Mouse (Mus musculus) thymus, adult 18-20 months (tissue): Measurements from ENCODE around the gene Mbd6.

Experiments
- DNase-seq, 2 experiments: peaks; one replicate each; pipeline ENCODE4 v3.0.0; 2022; ENCODE audit warnings: mixed read lengths in 2 of 2

Mbd6 gene

DNA sequence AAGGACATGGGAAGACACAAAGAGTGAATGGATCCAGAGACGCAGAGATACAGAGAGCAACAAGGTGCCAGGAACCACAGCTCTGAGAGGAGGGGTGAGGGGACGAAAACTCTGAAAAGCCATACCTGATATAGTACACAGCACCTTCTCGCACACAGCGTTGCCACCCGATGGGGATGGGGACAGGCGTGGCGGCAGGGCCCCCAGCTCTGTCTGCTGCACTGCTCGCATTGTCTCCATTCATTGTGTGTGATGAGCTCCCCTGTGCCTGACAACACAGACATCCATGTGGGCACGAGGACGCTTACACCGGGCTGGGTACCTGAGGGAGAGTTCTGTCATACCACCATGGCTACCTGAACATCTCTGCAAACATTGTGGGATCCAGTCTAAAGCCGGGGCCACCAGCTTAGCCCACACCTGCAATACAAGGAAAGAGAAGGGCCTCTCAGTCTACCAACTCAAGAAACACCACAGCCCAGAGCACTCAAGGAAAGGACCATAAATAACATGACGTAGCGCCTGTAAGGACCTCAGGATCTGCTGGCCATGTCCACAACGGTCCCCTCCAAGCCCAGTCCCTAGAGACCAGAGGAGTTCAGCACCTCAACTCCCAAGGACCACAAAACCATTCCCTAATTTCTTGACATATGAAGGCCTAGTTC is 1.4 kb downstream of the Mbd6 start:
- DNase-seq: no peak

DNA sequence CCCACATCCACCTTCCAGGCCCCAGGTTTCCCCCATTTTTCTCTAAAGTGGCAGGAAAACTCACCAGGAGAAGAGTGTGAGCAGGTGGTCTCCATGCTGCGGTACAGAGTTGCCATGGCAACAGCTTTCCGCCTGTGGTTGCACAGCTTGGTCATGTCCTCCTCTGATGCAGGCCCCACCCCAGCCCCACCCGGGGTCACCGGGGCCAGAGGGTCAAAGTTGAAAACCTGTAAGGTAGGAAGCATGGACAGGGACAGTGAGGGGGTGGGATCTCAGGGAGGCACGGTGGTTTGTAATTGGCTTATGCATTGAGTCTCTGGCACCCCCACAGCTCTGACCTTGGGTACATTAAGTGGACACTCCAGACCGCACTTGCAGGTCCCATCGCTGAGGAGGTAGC is 2.1 kb downstream of the Mbd6 start:
- no peak for DNase-seq

DNA sequence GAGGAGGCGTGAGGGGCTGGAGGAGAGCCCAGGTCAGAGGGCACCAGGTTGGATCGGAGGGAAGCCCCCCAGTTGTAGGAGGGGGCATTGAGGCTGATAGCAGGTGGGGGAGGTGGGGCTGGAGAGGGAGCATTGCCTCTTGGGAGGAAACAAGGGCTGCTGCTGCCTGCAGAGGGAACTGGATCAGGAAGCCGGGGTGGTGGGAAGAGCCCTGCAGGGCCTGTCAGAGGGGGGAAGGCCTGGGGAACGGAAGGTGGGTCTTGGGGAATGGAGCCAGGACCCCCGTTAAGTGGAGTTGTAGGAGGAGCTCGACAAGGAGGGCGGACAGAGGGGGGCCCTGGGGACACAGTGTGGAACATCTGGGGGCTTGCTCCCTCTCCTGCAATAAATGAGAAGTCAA is 2.6 kb downstream of the Mbd6 start:
- no peak for DNase-seq

DNA sequence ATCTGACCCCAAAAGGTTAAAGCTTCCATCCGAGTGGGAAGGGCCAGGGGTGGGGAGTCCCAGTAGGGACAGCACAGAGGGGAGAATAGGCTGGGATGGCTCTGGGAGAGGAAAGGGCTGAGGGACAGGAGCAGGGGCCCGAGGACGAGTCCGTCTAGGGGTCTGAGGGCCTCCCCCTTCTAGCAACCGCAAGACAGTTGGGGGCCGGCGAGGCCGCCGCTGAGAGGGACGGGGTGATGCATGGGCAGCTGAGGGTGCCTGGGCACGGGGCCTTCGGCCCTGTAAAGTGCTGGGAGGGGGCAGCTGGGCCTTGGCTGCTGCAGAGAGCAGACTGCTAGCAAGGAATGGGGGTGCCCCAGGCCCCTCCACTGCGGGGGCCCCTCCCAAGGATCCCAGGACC is 3.2 kb downstream of the Mbd6 start:
- no peak for DNase-seq

DNA sequence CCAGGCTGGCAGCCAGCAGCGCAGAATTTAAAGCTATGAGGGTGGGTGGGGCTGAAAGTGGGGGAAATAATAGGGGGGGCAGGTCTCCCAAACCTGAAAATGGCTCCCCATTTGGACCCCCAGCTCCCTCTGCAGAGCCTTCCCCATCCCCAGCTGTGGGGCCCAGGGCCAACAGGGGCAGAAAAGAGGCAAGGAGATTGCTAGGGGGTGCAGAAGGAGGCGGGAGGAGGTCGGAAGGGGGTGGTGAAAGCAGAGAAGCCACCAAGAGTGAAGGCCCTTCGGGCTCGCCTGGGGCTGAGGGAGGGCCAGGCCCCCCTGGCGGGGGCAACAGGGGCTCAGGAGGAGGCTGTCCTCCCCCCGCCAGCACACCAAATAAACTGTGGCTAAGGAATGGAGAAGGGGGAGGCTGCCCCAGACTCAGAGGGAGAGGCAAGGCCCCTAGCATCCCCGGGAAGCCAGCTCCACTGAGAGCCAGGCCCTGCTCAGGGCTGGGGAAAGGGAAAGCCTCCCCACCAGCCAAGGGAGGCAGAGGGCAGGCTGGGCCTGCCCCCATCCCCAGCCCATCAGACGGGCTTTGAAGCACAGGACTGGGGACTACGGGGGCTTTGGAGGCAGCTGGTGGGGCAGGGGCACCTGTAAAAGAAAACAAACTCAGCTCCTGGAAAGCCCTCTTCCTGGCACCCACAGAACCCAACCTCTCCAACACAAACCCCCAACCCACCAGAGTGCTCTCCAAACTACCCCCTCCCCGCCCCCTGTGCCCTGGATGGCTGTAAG is 3.9 kb downstream of the Mbd6 start:
- DNase-seq: no peak

DNA sequence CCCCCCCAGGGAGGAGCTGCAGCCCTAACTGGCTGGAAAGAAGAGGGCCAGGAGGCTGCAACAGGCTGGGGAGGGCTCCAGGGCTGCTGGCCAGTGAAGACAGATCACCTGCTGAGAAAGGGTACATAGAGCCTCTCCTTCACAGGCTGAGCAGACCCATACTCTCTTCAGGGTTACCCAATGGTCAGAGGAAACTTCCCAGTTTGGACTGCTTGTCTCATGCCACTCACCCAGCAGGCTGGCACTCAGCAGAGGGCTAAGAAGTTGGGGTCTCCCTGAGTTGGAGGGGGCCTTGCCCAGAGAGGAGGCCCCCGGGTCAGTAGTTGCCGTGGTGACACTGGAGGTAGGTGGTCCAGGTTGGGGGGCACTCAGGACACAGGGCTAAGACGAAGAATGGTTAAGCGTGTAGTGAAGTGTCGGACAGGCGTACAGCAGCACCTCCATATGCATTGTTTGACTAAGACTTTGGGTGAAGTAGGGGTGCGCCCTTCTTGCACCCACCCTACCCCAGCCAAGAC is 4.7 kb downstream of the Mbd6 start:
- no peak for DNase-seq

DNA sequence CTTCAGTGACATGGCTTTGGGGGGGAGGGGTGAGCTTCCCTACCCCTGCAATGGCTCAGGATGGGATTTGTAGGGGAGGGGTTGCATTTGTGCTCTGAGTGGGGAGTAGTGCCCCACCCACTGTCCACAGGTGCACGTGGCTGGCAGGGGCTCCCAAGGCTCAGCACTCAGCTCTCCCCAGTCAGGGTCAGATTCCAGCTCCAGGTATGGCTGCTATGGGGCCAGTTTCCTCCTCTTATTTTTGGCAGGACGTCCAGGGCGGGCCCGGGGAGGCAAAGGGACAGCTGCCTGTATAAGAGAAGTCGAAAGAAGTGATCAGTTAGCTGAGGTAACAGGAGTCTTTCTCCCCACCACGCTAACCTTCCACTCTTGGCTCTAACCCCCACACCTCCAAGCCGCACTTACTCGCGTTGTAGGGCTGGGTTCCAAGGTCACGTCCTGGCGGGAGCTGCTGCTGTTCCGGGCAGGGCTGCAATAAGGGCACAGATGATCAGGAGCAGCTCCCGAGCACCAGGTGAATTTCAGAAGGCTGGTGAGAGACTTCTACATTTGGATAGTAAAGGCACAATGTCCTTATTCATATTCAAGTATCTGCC is 6.1 kb downstream of the Mbd6 start:
- DNase-seq: no peak

DNA sequence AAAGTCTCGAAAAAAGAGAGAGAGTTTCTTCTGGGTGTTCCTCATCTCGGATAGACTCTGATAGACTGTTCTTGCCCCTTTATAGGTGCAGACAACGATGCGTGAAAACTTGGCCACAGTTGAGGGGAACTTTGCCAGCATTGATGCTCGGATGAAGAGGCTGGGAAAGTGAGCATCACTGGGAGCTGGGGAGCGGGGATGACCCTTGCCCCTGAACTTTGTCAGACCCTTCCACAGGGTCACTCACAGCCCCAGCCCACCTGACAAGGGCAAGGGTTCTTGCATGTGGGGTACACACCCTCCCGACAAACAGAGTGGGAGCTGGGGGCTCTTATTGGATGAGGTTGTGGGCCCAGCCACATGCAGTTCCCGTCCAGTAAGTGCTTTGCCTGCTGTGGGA is 7.5 kb downstream of the Mbd6 start:
- no peak for DNase-seq

DNA sequence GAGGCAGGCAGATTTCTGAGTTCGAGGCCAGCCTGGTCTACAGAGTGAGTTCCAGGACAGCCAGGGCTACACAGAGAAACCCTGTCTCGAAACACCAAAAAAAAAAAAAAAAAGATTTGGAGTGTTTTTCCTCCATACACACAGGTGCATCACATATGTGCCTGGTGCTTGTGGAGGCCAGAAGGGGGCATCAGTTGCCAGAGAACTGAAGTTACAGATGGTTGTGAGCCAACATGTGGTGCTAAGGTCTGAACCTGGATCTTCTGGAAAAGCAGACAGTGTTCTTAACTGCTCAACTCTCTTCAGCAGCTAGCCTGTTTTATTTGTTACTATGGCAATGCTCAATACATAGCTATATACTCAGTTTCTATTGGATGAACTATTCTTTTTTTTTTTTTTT is 9.1 kb downstream of the Mbd6 start:
- DNase-seq: no peak

DNA sequence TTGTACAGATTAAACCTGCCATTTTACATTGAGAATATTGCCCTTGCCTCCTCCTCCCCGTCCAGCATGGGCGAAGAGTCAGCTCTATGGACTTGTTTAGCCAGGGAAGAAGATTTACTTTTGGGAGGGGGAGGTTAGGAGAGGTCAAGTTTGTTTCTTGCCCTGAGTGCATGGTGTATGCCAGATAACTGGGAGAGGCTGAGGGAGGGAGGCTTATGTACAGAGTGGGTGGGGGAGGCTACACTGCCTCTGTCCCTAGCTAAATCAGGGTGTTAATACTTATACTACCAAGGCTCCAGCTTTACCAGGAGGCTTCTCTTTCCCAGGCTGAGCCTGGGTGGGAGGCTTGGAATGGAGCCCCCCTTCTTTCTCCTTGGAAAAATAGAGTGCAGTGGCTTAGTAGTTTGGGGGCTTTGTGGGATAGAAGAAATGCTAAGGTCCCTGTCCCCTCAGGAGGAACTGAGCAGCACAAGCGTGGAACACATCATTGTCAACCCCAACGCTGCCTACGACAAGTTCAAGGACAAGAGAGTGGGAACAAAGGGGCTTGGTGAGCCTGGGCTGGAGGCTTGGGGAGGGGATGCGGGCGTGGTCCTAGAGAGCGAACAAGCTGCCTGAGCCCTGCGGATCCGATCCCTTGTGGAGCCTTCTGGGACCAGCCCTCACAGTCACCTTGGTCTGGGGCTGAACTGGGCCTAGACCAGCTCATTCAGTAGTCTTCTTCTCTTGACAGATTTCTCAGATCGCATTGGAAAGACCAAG is 14.4 kb downstream of the Mbd6 start:
- DNase-seq: no peak

DNA sequence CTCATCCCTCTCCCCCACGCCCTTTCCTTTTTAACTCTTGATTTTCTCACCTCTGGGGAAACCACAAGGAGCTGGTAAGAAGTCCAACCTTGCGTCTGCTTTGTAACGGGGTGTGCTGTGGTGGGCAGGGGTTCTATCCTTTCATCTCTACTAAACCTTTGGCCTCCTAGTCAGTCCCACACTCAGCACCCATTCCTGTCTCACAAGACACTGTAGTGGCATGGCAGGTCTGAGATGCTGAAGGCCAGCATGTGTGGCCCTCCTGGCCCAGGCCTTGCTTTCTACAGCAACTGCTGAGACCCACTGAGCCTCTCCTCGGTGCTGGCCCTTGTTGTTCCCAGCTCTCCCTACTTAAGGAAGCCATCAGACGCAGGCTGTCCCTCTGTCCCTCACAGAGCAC is 16.4 kb downstream of the Mbd6 start:
- DNase-seq: no peak

DNA sequence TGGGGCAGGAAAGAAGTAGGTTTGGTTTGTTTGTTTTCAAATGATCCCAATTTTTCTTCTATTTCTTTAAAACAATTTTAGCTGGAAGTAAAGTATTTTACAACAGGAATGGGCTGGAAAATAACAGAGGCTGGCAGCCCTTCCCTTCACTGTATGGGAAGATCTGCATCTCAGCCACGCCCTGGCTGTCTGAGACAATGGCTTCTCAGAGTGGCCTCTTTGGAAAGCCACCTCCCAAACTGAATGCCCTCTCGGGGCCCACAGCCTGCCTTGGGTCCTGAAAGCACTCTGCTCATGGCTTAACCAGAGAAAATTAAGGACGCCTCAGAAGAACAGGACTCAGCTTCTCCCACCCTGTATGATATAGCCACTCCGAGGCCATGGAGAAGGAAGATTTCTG is 18.9 kb downstream of the Mbd6 start:
- DNase-seq: no peak

DNA sequence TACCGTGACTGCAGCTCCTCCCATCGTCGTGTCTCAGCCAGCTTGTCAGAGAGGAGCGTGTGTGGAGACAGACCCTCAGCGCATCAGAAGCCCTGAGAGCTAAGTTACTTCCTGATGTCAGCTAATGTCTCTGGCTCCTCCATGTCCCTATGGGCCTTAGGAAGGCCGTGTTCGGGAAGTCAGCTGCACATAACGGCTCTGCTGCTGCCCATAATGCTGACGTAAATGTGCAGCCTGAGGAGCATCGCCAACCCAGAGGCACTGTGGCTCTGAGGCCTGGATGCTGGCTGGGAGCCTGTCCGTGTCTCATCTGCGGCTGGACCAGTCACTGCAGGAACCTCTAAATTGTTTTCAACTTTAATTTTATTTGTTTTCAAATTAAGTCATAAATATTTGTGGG is 19.8 kb downstream of the Mbd6 start:
- no peak for DNase-seq

DNA sequence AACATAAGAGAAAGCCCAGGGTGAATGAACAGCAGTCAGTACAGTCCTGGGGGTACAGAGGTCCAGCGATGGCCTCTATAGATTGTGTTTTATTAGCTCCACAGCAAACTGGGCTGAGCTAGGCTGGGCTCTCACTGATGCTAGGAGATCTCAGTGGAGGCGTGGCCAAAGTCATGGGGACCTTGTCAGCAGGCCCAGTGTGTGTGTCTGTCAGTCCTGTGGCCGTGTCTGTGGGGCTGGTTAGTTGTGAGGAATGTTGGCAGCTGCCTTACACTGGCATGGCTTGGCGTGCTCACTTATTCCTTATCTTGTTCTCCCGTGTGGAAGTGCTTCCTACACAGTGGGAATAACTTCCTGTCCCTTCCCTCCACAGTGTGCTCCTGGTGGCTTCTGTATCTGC is 20.4 kb downstream of the Mbd6 start:
- no peak for DNase-seq

DNA sequence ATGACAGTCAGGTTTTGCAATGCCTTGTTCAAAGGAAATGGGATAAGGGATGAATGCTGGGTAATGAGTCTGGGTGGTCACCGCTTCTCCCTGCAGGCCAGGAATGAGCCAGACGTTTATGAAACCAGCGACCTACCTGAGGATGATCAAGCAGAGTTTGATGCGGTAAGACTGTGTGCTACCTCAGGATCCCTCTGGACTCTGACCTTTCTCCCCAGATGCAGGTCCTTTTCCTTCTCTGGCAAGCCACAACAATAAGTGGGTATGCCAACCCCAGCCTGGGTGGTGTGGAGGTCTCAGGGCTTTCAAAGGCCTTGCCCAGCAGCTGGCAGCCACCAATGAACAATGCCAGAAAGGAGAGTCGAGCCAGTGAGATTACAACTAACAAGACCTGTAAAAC is 21.5 kb downstream of the Mbd6 start:
- DNase-seq: no peak

DNA sequence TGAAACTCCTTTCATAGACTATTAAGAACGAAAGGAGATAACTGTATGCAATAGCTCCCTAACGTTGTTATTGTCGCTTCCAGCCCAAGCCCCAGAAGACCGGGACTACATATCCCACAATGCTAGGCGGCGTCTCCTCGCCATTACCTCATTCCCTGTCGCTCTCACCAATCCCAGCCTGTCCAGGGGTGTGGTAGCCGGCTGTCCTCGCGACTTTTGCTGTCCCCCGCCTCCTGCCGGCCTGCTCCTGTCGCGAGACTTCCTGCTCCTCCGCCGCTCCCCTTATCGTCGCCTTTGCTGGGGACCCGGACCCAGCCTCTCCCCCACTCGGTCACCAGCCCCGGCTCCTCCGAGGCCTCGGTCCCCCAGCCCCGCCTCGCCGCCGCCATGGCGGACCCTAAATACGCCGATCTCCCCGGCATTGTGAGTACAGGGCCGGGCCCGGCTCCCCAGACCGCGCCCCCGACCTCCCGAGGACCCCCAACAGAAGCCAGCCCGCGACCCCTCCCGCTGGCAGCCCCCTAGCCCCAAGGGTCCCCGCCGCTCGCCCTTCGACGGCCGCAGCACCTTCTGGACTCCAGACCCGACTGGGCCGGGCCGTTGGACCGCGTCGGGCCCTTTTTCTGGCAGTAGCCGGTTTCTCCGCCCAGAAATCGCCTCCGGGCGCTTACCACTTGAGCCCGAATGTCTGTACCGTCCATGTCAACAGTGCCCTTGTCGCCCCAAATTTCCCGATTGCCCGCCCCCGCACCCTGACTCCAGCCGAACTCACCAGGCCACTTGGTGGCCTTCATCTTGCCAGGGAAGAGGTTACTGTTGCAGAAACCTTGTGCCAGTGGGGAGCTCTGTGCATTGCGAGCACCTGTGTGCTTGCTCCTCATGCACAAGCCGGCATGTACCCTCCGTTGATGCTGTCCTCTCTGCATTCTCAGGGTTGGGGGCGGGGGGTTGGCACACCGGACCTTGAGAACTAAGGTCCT is 22.4 kb downstream of the Mbd6 start, which contains the start of gene Dctn2:
Gene Dctn2 (plus strand): TSS at position 257 of the 980 bp plus-strand sequence.
- peak; percentile 84 to 88 for DNase-seq

DNA sequence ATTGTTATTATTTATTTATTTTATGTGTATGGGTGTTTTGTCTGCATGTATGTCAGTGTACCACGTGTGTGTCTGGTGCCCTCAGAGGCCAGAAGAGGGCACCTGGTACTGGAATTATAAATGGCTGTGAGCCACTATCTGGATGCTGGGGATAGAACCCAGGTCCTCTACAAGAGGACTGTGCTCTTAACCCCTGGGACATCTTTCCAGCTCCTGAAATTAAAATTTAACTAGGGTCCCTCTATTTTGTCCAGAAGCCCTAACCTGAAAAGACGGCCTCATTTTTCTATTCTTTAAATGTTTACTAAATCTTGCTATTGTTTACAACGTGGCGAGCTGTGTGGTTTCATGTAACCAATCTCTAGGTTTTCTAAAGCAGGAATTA is 23.1 kb downstream of the Mbd6 start:
- DNase-seq: no peak

DNA sequence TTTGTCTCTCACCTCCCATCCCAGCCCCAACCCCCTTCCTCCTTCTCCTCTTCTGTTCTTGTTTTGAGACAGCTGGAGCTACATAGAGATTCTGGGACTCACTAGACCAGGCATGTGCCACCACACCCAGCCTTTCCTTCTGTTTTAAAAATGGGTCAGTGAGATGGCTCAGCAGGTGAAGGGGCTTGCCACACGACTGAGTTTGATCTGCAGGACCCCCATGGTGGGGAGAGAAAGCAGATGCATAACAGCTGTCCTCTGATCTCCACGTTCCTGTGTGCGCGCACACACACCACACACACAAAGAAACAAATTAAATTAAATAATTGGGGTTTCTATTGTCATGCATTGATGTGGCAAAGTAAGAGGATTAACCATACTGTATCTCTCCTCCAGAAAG is 23.8 kb downstream of the Mbd6 start:
- no peak for DNase-seq

DNA sequence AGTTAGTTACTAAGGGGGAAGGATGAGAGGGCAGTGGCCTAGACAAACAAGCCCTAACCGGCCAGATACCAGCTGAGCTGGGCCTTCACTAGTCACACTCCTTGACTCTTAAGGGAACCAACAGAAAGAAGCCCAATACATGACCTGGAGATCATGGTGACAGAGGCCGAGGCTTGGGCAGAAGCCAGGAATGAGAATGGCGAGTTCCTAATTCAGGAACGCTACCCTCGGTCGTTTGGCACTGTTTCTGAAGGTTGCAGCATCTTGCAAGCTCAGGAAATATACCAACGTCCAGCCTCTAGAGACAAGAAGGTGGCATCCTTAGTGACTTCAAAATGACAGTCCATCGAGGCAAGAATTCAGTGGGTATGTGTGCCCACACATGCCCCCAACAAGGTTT is 24.5 kb downstream of the Mbd6 start:
- no peak for DNase-seq

DNA sequence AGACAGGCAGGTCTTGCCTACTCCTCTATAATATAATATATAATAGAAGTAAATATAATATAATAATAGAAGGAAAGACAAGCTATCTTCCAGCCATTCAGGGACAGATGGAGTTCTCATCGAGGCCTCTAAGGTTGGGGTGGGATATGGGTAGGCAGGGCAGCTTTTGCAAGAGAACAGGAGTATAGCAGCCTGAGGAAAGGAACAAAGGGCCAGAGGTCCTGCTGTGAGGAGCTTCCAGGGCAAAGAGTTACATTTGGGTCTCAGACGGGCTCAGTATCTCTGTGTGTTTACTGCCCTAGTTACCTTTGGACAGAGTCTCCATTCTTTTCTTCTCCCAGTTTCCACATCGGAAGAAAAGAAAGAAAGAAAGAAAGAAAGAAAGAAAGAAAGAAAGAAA is 25.2 kb downstream of the Mbd6 start:
- DNase-seq: no peak

DNA sequence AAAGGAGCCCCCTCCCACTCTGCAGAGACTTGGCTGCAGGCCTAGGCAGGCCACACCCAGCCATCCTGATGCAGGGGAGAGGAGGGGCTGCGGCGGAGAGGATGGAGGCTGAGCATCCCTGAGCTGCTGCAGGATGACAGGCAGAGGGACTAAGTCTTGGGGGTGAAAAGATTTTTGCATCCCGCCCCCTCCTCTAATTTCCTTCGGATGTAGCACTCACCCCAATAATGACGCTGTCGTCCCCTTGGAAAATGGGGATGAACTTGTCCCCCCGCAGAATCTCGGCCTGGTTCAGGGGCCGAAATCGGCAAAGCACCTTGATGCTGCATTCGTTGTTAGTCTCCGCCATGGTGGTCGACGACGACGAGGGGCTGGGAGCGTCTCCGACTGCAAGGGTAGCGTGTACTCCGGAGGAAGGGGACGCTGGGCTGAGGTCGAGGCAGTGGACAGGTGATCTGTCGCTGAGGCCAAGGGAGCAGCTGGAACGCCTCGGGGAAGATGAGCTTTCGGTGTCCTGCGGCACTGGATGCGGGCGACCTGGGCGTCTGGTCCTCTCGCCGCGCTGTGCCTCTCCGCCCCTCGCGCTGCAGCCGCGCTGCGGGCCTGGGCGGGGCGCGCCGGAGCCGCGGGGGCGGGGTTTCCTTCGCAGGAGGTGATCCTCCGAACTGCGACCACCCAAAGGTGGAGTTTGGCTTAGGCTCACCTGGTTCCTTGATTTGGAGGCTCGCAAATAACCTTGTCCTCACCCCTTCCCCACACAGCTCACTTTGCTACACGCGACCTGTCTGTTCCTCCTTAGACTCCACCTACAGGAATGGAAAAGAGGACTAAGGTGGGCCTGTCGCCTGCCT is 26.0 kb downstream of the Mbd6 start, which contains the start of gene Kif5a:
Gene Kif5a (minus strand): TSS at position 801 of the 851 bp plus-strand sequence.
- no peak for DNase-seq
